Mouse (Mus musculus): ENCODE measurements around the gene Rab2b. TPM values are rescaled to one million over a fixed set of nuclear protein-coding genes. Genes with fewer than 3 reads are reported as not detected.
A peak's percentile ranks its signal among the peaks of the same experiment; 100 is the strongest.
"Not testable (repeated sequence)": the region's sequence is repeated elsewhere in the genome, so short reads cannot be mapped to it uniquely, and the experiment has no call there.

Gene Rab2b
- total RNA-seq (2017), result 12.7 and 14.1 TPM in 2 replicates

GRCm38 (mm10) chr14:52278932-52279746 lies at the start of gene Rab2b, which contains the start of gene Tox4:
Gene Rab2b (minus strand): TSS chr14:52279545.
Gene Tox4 (plus strand): TSS chr14:52279146.
- ATAC-seq (replicated peaks in 1 of 2; ENCODE audit: insufficient read depth in 1 of 2, low FRiP score in 2 of 2, low TSS enrichment in 1 of 2, low read depth in 1 of 2, poor library complexity in 2 of 2, severe bottlenecking in 2 of 2), result peak; percentile 97 to 98

GRCm38 (mm10) chr14:52327910-52328812 lies 48.8 kb upstream of the Rab2b start, which contains the start of gene Sall2:
Gene Sall2 (minus strand): TSS chr14:52328762.
- no peak for ATAC-seq (replicated peaks in 1 of 2; ENCODE audit: insufficient read depth in 1 of 2, low FRiP score in 2 of 2, low TSS enrichment in 1 of 2, low read depth in 1 of 2, poor library complexity in 2 of 2, severe bottlenecking in 2 of 2)

- ATAC-seq (replicated peaks in 1 of 2; ENCODE audit: insufficient read depth in 1 of 2, low FRiP score in 2 of 2, low TSS enrichment in 1 of 2, low read depth in 1 of 2, poor library complexity in 2 of 2, severe bottlenecking in 2 of 2), result no peak
Measured at GRCm38 (mm10) chr14:52327375-52327901, 48.1 kb upstream of the Rab2b start.

DNA sequence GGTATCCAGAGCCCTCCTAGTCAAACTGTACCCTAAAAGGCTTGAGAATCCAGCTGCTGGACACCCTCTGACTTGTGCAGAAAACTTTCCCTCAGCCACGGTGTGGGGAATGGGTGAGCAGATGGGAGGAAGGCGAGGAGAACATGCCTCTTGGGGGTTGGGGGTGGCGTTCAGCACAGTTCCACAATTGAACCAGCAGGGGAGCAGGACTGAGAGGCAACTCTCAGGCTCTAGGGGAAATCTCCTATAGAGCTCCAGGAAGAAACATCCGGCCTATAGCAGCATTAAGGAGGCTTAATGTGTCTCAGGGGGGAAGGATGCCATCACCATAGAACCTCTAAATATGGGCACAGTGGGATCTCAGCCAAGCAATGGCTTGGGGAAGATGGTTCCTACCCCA lies 46.5 kb upstream of the Rab2b start:
- ATAC-seq (replicated peaks in 1 of 2; ENCODE audit: insufficient read depth in 1 of 2, low FRiP score in 2 of 2, low TSS enrichment in 1 of 2, low read depth in 1 of 2, poor library complexity in 2 of 2, severe bottlenecking in 2 of 2), result peak in 1 of 2 experiments; percentile 56; a peak in 1 of 4 replicates

DNA sequence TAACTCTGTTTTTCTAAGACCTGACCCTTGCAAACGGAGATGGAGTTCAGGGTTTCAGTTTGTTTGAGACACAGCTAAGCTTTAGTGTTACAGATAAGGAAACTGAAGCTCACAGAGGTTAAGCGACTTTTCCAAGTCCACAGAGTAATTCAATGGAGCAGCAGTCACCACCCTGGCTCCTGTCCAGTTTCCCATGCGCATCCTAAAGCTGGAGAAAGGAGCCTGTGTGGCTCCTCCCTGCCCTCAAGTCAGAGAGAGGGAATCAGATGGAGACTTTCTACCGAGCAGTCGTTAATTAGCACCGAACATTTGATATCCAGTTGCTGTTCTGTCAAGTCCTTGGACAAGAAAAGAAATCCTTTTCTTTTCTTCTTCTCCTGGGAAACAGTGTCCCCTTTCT lies 40.0 kb upstream of the Rab2b start:
- ATAC-seq (replicated peaks in 1 of 2; ENCODE audit: insufficient read depth in 1 of 2, low FRiP score in 2 of 2, low TSS enrichment in 1 of 2, low read depth in 1 of 2, poor library complexity in 2 of 2, severe bottlenecking in 2 of 2), result no peak

- no peak; a peak in 1 of 4 replicates for ATAC-seq (replicated peaks in 1 of 2; ENCODE audit: insufficient read depth in 1 of 2, low FRiP score in 2 of 2, low TSS enrichment in 1 of 2, low read depth in 1 of 2, poor library complexity in 2 of 2, severe bottlenecking in 2 of 2)
Measured at GRCm38 (mm10) chr14:52316441-52317225, 37.3 kb upstream of the Rab2b start.

- peak; percentile 40 to 51; a peak in 3 of 4 replicates for ATAC-seq (replicated peaks in 1 of 2; ENCODE audit: insufficient read depth in 1 of 2, low FRiP score in 2 of 2, low TSS enrichment in 1 of 2, low read depth in 1 of 2, poor library complexity in 2 of 2, severe bottlenecking in 2 of 2)
Measured at GRCm38 (mm10) chr14:52315792-52316440, 36.6 kb upstream of the Rab2b start.

- no peak for ATAC-seq (replicated peaks in 1 of 2; ENCODE audit: insufficient read depth in 1 of 2, low FRiP score in 2 of 2, low TSS enrichment in 1 of 2, low read depth in 1 of 2, poor library complexity in 2 of 2, severe bottlenecking in 2 of 2)
Measured at GRCm38 (mm10) chr14:52315283-52315780, 36.0 kb upstream of the Rab2b start.

DNA sequence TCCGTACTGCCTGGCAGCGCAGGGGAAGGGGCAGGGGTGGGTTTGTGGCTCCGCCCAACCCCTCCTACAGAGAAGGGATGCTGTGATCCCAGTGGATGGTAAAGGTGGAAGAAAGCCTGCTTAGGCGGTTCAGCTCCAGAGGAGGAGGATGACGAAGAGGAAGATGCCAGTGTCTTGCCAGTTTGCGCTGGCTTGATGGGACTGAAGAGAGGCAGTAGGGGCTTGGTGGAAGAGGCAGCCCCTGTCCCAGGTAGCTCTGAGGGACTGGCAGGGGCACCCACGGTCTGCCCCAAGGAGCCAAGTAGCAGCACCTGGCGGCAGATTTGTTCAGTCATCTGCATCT lies 35.4 kb upstream of the Rab2b start:
- ATAC-seq (replicated peaks in 1 of 2; ENCODE audit: insufficient read depth in 1 of 2, low FRiP score in 2 of 2, low TSS enrichment in 1 of 2, low read depth in 1 of 2, poor library complexity in 2 of 2, severe bottlenecking in 2 of 2), result no peak

DNA sequence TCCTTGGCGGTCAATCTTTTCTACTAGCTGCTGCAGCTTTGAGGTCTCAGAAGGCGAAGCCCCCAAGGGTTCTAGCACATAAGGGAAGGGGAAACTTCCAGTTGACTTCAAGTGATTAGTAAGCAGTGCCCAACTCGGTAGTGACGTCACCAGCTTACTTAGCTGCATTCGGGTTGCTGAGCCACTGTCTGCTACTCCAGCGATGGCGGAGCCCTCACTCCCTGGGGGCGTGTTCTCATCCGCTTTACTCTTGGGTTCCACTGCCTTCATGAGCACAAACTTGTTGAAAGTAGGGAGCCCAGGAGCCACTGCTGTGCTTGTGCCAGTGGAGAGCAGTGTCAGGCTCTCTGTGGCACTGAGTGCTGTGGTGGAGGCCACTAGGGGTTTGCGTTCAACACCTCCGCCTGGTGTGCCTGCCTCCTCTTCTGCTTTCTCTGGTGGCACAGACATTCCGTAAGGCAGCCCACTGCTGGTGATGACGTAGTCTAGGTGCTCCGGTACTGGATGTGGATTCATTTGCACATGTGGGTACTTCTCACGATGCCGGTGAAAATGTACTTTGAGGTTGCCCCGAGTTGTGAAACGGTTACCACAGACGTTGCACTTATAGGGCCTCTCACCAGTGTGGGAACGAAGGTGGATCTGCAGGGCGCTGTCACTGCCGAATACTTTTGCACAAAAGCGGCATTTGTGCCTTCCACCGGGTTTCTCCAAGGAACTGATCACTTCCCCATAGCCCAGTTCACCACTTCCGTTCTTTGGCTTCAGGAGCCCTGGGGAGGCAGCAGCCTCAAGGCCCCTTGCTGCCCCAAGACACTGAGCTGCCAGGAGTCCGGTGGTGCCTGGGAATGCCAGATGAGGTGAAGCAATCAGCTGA lies 34.8 kb upstream of the Rab2b start:
- ATAC-seq (replicated peaks in 1 of 2; ENCODE audit: insufficient read depth in 1 of 2, low FRiP score in 2 of 2, low TSS enrichment in 1 of 2, low read depth in 1 of 2, poor library complexity in 2 of 2, severe bottlenecking in 2 of 2), result peak in 1 of 2 experiments; percentile 47; a peak in 1 of 4 replicates

DNA sequence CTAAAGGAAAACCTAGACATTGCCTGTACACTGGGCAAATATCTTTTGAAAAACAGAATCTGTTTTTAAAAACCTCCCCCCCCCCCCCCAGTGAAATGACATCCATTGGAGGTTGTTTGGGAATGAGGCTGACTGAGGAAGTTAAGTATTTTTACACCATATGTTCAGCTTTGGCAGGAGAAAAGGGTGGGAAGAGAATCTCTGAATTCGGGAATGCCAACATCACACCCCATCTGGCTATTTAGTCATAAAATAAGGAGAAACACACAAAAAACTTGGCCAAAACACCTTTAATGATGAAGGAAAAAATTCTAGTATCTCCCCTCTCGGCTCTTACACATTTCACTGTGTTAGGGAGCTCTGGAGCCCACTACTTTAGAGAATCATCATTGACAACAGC lies 31.6 kb upstream of the Rab2b start:
- no peak for ATAC-seq (replicated peaks in 1 of 2; ENCODE audit: insufficient read depth in 1 of 2, low FRiP score in 2 of 2, low TSS enrichment in 1 of 2, low read depth in 1 of 2, poor library complexity in 2 of 2, severe bottlenecking in 2 of 2)

DNA sequence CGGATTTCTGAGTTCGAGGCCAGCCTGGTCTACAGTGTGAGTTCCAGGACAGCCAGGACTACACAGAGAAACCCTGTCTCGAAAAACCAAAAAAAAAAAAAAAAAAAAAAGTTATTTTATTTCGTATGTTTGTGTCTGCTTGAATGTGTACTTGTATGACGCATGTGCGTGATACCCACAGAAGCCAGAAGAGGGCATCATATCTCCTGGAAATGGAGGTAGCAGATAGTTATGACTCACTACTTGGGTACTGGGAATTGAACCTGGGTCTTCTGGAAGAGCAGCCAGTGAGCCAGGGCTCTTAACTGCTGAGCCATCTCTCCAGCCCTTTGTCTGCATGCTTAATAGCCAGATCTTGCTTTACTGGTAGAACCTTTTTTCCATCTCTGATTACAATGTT lies 31.0 kb upstream of the Rab2b start:
- ATAC-seq (replicated peaks in 1 of 2; ENCODE audit: insufficient read depth in 1 of 2, low FRiP score in 2 of 2, low TSS enrichment in 1 of 2, low read depth in 1 of 2, poor library complexity in 2 of 2, severe bottlenecking in 2 of 2), result not testable (repeated sequence)

DNA sequence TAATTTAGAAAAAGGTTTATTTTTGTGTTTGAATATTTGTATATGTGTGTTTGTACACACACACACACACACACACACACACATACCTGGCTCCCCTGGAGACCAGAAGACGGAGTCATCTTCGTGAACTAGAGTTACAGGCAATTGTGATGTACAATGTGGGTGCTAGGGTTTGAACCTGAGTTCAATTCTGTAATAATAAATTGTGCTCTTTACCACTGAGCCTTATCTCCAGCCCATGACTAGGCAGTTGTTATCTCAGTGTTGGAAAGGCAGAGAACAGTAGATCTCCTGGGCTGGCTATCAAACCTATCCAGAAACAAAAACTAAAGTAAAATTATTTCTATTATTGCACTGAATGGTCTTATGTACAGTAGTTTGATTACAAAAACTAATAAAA lies 26.8 kb upstream of the Rab2b start:
- no peak for ATAC-seq (replicated peaks in 1 of 2; ENCODE audit: insufficient read depth in 1 of 2, low FRiP score in 2 of 2, low TSS enrichment in 1 of 2, low read depth in 1 of 2, poor library complexity in 2 of 2, severe bottlenecking in 2 of 2)

DNA sequence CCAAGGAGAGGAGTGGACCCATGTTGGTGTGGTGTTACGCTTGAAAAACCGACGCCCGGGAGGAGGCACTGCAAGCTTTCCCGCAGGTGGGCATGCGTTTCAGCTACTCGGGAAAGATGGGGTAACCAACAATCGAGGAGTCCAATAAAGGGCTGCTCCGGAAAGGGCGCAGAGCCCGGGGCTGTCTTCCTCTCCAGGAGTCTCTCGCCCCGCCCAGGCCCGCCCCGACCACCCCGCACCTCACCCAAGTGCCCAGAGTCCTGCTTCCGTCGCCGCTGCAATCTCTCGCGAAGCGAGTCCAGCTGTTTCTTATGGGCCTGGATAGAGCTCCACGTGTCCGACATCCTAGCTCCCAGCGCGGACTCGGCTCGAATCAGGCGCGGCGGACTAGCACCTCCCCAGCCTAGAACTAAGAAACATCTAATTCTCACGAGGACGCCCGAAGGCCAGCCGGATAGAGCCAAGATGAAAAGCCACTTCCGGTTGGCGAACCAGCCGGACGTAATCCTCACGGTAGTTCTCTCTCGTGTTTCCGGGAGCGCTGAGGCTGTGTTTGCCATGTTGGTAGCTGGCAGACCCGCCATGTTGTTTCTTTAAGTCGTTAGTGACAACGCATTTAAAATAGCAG lies 25.4 kb upstream of the Rab2b start, which contains the start of gene Mettl3:
Mettl3 (minus strand) TSS at position 485 of the 628 bp plus-strand sequence.
- ATAC-seq (replicated peaks in 1 of 2; ENCODE audit: insufficient read depth in 1 of 2, low FRiP score in 2 of 2, low TSS enrichment in 1 of 2, low read depth in 1 of 2, poor library complexity in 2 of 2, severe bottlenecking in 2 of 2), result peak; percentile 95 to 96

DNA sequence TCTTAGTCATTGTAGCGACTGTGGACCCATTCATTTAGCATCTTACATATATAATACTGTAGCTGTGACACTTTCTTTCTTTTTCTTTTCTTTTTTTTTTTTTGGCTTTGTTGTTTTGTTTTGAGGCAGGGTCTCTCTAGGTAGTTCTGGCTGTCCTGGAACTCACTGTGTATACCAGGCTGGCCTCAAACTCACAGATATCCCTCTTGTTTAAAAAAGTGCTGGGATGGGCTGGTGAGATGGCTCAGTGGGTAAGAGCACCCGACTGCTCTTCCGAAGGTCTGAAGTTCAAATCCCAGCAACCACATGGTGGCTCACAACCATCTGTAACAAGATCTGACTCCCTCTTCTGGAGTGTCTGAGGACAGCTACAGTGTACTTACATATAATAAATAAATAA lies 24.2 kb upstream of the Rab2b start:
- not testable (repeated sequence) for ATAC-seq (replicated peaks in 1 of 2; ENCODE audit: insufficient read depth in 1 of 2, low FRiP score in 2 of 2, low TSS enrichment in 1 of 2, low read depth in 1 of 2, poor library complexity in 2 of 2, severe bottlenecking in 2 of 2)
